Mouse (Mus musculus) heart, postnatal 10 days (tissue): ENCODE data around the gene Polr2f. TPM values are rescaled to one million over a fixed set of nuclear protein-coding genes. Genes with fewer than 3 reads are reported as not detected.

Experiments used
- DNase-seq, 2 experiments: peaks; one replicate each; pipeline ENCODE4 v3.0.0; 2021
- intact Hi-C: fragments of 180-260 bp; cut with DNase I; formaldehyde crosslinking; loops from one replicate; pipeline ENCODE4 v1.15.1; 2025
- total RNA-seq, 2 experiments: library from RNA; stranded (reverse); gene quantifications; 2 replicates each; pipeline ENCODE4 v1.2.3; 2021

Polr2f gene
- total RNA-seq, 2 experiments from 2014 or later, result 118 to 130 TPM

GRCm38 (mm10) chr15:79148533-79148932 lies 7.7 kb downstream of the Polr2f start:
- intact Hi-C loops, result loop anchor here (1.0 to 10.0 kb wide), 3 partner anchors 55 to 234 kb away; partner anchors contain the start of gene Pdxp
- DNase-seq, result peak; percentile 86 to 95

GRCm38 (mm10) chr15:79151881-79152280 lies 11.1 kb downstream of the Polr2f start:
- intact Hi-C loops, result no loop called here
- no peak for DNase-seq

- intact Hi-C loops, result no loop called here
- no peak for DNase-seq
Observed at GRCm38 (mm10) chr15:79152709-79153108, 11.9 kb downstream of the Polr2f start.

- intact Hi-C loops, result no loop called here
- DNase-seq, result no peak
Observed at GRCm38 (mm10) chr15:79155572-79155971, 14.8 kb downstream of the Polr2f start.

GRCm38 (mm10) chr15:79162301-79162700 lies 21.5 kb downstream of the Polr2f start:
- intact Hi-C loops, result no loop called here

GRCm38 (mm10) chr15:79162822-79163221 lies 22.0 kb downstream of the Polr2f start:
- DNase-seq, result no peak
- intact Hi-C loops, result no loop called here

More at GRCm38 (mm10) chr15:79162301-79162700, 21.5 kb downstream of the Polr2f start:
- DNase-seq, result no peak

- no peak for DNase-seq
- intact Hi-C loops, result no loop called here
Observed at GRCm38 (mm10) chr15:79164251-79164650, 23.4 kb downstream of the Polr2f start.

- DNase-seq, result no peak
- intact Hi-C loops, result no loop called here
Observed at GRCm38 (mm10) chr15:79165140-79165539, 24.3 kb downstream of the Polr2f start, which contains the start of gene Sox10. TSS of gene Sox10 (minus strand) at chr15:79165240.

- no peak for DNase-seq
- intact Hi-C loops, result no loop called here
Observed at GRCm38 (mm10) chr15:79166712-79167111, 25.9 kb downstream of the Polr2f start.

- intact Hi-C loops, result no loop called here
- DNase-seq, result no peak
Observed at GRCm38 (mm10) chr15:79176905-79177304, 36.1 kb downstream of the Polr2f start.

GRCm38 (mm10) chr15:79185213-79185612 lies 44.4 kb downstream of the Polr2f start:
- intact Hi-C loops, result no loop called here
- no peak for DNase-seq

GRCm38 (mm10) chr15:79187819-79188218 lies 47.0 kb downstream of the Polr2f start:
- DNase-seq, result no peak

GRCm38 (mm10) chr15:79191426-79191825 lies 50.6 kb downstream of the Polr2f start:
- DNase-seq, result no peak
- intact Hi-C loops, result no loop called here

More at GRCm38 (mm10) chr15:79187819-79188218, 47.0 kb downstream of the Polr2f start:
- intact Hi-C loops, result no loop called here

GRCm38 (mm10) chr15:79192450-79192849 lies 51.6 kb downstream of the Polr2f start:
- DNase-seq, result no peak
- intact Hi-C loops, result no loop called here

GRCm38 (mm10) chr15:79192885-79193845 lies 52.4 kb downstream of the Polr2f start:
- intact Hi-C loops, result no loop called here
- DNase-seq, result peak; percentile 54 to 57

- DNase-seq, result peak; percentile 25 to 35
- intact Hi-C loops, result no loop called here
Observed at GRCm38 (mm10) chr15:79194048-79194447, 53.2 kb downstream of the Polr2f start.

GRCm38 (mm10) chr15:79194946-79195345 lies 54.1 kb downstream of the Polr2f start:
- intact Hi-C loops, result no loop called here
- DNase-seq, result peak in 1 of 2 experiments; percentile 21

GRCm38 (mm10) chr15:79195492-79195891 lies 54.7 kb downstream of the Polr2f start:
- intact Hi-C loops, result no loop called here

GRCm38 (mm10) chr15:79199390-79199976 lies 58.7 kb downstream of the Polr2f start:
- no peak for DNase-seq
- intact Hi-C loops, result no loop called here

More at GRCm38 (mm10) chr15:79195492-79195891, 54.7 kb downstream of the Polr2f start:
- peak; percentile 75 to 84 for DNase-seq
